In genomic region chr2:27340682-27341081, GRCm38 (mm10) we compare ENCODE assay signal across 15 mouse cellular contexts.
"Had no signal": no experiment of that assay in that cellular context is flagged by ENCODE, and none has a peak within 500 bp of the region (broad histone marks: within the 10 kb centered on the region; RNA-seq: fewer than 3 reads in every experiment).

No protein-coding gene starts in this region.

- H3K9ac ChIP-seq: liver, embryonic 15.5 days; liver, postnatal 0 days; lung, embryonic 14.5 days; midbrain, embryonic 13.5 days; midbrain, embryonic 15.5 days; neural tube, embryonic 12.5 days; stomach, embryonic 15.5 days had no signal

- H3K4me3 ChIP-seq: liver, embryonic 15.5 days; megakaryocyte, embryonic 14.5 days; midbrain, embryonic 13.5 days; midbrain, embryonic 15.5 days; neural tube, embryonic 12.5 days; stomach, embryonic 15.5 days had no signal

- H3K4me2 ChIP-seq: liver, embryonic 15.5 days; lung, embryonic 14.5 days; midbrain, embryonic 11.5 days; midbrain, embryonic 13.5 days; midbrain, embryonic 15.5 days; neural tube, embryonic 12.5 days; stomach, embryonic 15.5 days had no signal

- H3K36me3 ChIP-seq: liver, embryonic 15.5 days; midbrain, embryonic 15.5 days; neural tube, embryonic 12.5 days; stomach, embryonic 15.5 days had no signal

- ATAC-seq: liver, postnatal 0 days; midbrain, embryonic 13.5 days; midbrain, embryonic 15.5 days had no signal

- H3K27ac ChIP-seq: liver, embryonic 15.5 days; macrophage; midbrain, embryonic 13.5 days; midbrain, embryonic 15.5 days; neural tube, embryonic 12.5 days; stomach, embryonic 15.5 days; stomach, postnatal 0 days had no signal

- H3K27me3 ChIP-seq: liver, embryonic 15.5 days; midbrain, embryonic 13.5 days; midbrain, embryonic 15.5 days; neural tube, embryonic 12.5 days; stomach, embryonic 15.5 days had no signal

- DNase-seq: liver, postnatal 0 days; lung, embryonic 14.5 days; right cerebral cortex, postnatal 14 days; thymus, adult 2 months; thymus, postnatal 25 days; thymus, postnatal 4 days had no signal

- H3K4me1 ChIP-seq: megakaryocyte, embryonic 14.5 days had no signal

- H3K9me3 ChIP-seq: liver, embryonic 15.5 days; megakaryocyte, embryonic 14.5 days; midbrain, embryonic 13.5 days; midbrain, embryonic 15.5 days; neural tube, embryonic 12.5 days; stomach, embryonic 15.5 days had no signal
